Mouse (Mus musculus): Measurements from ENCODE around the gene Golm1. TPM values are rescaled to one million over a fixed set of nuclear protein-coding genes. Genes with fewer than 3 reads are reported as not detected.

The Golm1 gene
- polyA plus RNA-seq, 1 experiment from 2014 or later: 179 TPM

- ATAC-seq (ENCODE audit: low FRiP score) (peak; percentile 83), DNase-seq (ENCODE audit: low spot score, missing footprints) (peak; percentile 93)
- no peak overlapping the region for H3K4me3 ChIP-seq (ENCODE audit: low read depth, low read length)
- H3K4me1 ChIP-seq (ENCODE audit: control insufficient read depth, insufficient read depth, low read length): peaks cover 33% of the 10 kb centered on the region
- H3K9me3 ChIP-seq (ENCODE audit: control insufficient read depth, low read length): no peaks in the 10 kb centered on the region; the same call in 1 of the 2 replicates
- peak overlapping the region; percentile 1; the same call in 1 of the 2 replicates for H3K9ac ChIP-seq (ENCODE audit: low read length)
- peaks cover 16% of the 10 kb centered on the region for H3K36me3 ChIP-seq (ENCODE audit: control insufficient read depth, insufficient read depth, low read length)
- no peaks in the 10 kb centered on the region for H3K27me3 ChIP-seq (ENCODE audit: control insufficient read depth, insufficient read depth, low read length)
- WGBS: 5% methylated on average over 4 of the region's 4 CpGs
- H3K4me2 ChIP-seq: no peak overlapping the region
- peak overlapping the region; percentile 69 for H3K27ac ChIP-seq (ENCODE audit: low read depth, low read length)
Measured at GRCm38 (mm10) chr13:59656975-59657388, 18.6 kb downstream of the Golm1 start.

- Histone ChIP-seq H3K4me2 (no peak overlapping the region), H3K27me3 (ENCODE audit: control insufficient read depth, insufficient read depth, low read length) (no peaks in the 10 kb centered on the region), H3K4me1 (ENCODE audit: control insufficient read depth, insufficient read depth, low read length) (peaks cover 33% of the 10 kb centered on the region), H3K4me3 (ENCODE audit: low read depth, low read length) (no peak overlapping the region), H3K36me3 (ENCODE audit: control insufficient read depth, insufficient read depth, low read length) (peaks cover 10% of the 10 kb centered on the region), H3K27ac (ENCODE audit: low read depth, low read length) (peak overlapping the region; percentile 69), H3K9me3 (ENCODE audit: control insufficient read depth, low read length) (no peaks in the 10 kb centered on the region; the same call in 1 of the 2 replicates), H3K9ac (ENCODE audit: low read length) (0 out of 2 replicates have a peak overlapping the region, but pooled peaks have one; percentile 1)
- DNase-seq (ENCODE audit: low spot score, missing footprints): no peak
- WGBS: 60% methylated on average over 10 of the region's 10 CpGs
- ATAC-seq (ENCODE audit: low FRiP score): peak; percentile 38
Measured at GRCm38 (mm10) chr13:59656316-59656832, 19.2 kb downstream of the Golm1 start.

- Histone ChIP-seq H3K9me3 (ENCODE audit: control insufficient read depth, low read length) (no peaks in the 10 kb centered on the region; the same call in 1 of the 2 replicates), H3K4me2 (no peak overlapping the region), H3K36me3 (ENCODE audit: control insufficient read depth, insufficient read depth, low read length) (peaks cover 9% of the 10 kb centered on the region), H3K4me1 (ENCODE audit: control insufficient read depth, insufficient read depth, low read length) (peaks cover 33% of the 10 kb centered on the region), H3K27me3 (ENCODE audit: control insufficient read depth, insufficient read depth, low read length) (no peaks in the 10 kb centered on the region), H3K4me3 (ENCODE audit: low read depth, low read length) (no peak overlapping the region), H3K9ac (ENCODE audit: low read length) (no peak overlapping the region), H3K27ac (ENCODE audit: low read depth, low read length) (peak overlapping the region; percentile 69; the same call in 1 of the 2 replicates)
- DNase-seq (ENCODE audit: low spot score, missing footprints) (no peak), ATAC-seq (ENCODE audit: low FRiP score) (no peak)
- 91% methylated on average over 15 of the region's 15 CpGs for WGBS
Measured at GRCm38 (mm10) chr13:59655718-59656315, 19.8 kb downstream of the Golm1 start.

GRCm38 (mm10) chr13:59654465-59654864, 21.1 kb downstream of the Golm1 start:
- 96% methylated on average over 5 of the region's 5 CpGs for WGBS
- Histone ChIP-seq H3K9me3 (ENCODE audit: control insufficient read depth, low read length) (no peaks in the 10 kb centered on the region; the same call in 1 of the 2 replicates), H3K27ac (ENCODE audit: low read depth, low read length) (no peak overlapping the region), H3K4me1 (ENCODE audit: control insufficient read depth, insufficient read depth, low read length) (peaks cover 33% of the 10 kb centered on the region), H3K4me2 (no peak overlapping the region), H3K27me3 (ENCODE audit: control insufficient read depth, insufficient read depth, low read length) (no peaks in the 10 kb centered on the region), H3K36me3 (ENCODE audit: control insufficient read depth, insufficient read depth, low read length) (peaks cover 11% of the 10 kb centered on the region), H3K9ac (ENCODE audit: low read length) (no peak overlapping the region), H3K4me3 (ENCODE audit: low read depth, low read length) (no peak overlapping the region)
- ATAC-seq (ENCODE audit: low FRiP score) (no peak), DNase-seq (ENCODE audit: low spot score, missing footprints) (no peak)

GRCm38 (mm10) chr13:59653136-59653535, 22.5 kb downstream of the Golm1 start:
- H3K27ac ChIP-seq (ENCODE audit: low read depth, low read length): peak overlapping the region; percentile 1; the same call in 1 of the 2 replicates
- H3K4me3 ChIP-seq (ENCODE audit: low read depth, low read length): no peak overlapping the region
- no peak for DNase-seq (ENCODE audit: low spot score, missing footprints)
- no peak overlapping the region for H3K9ac ChIP-seq (ENCODE audit: low read length)
- WGBS: 84% methylated on average over 3 of the region's 3 CpGs
- H3K4me1 ChIP-seq (ENCODE audit: control insufficient read depth, insufficient read depth, low read length): peaks cover 31% of the 10 kb centered on the region
- no peak overlapping the region for H3K4me2 ChIP-seq
- ATAC-seq (ENCODE audit: low FRiP score): no peak
- no peaks in the 10 kb centered on the region for H3K27me3 ChIP-seq (ENCODE audit: control insufficient read depth, insufficient read depth, low read length)
- peaks cover 19% of the 10 kb centered on the region for H3K36me3 ChIP-seq (ENCODE audit: control insufficient read depth, insufficient read depth, low read length)
- H3K9me3 ChIP-seq (ENCODE audit: control insufficient read depth, low read length): no peaks in the 10 kb centered on the region

GRCm38 (mm10) chr13:59652651-59653050, 23.0 kb downstream of the Golm1 start:
- Histone ChIP-seq H3K4me2 (no peak overlapping the region), H3K27me3 (ENCODE audit: control insufficient read depth, insufficient read depth, low read length) (no peaks in the 10 kb centered on the region), H3K27ac (ENCODE audit: low read depth, low read length) (peak overlapping the region; percentile 5; the same call in 1 of the 2 replicates), H3K9ac (ENCODE audit: low read length) (no peak overlapping the region), H3K4me3 (ENCODE audit: low read depth, low read length) (no peak overlapping the region), H3K36me3 (ENCODE audit: control insufficient read depth, insufficient read depth, low read length) (peaks cover 20% of the 10 kb centered on the region), H3K9me3 (ENCODE audit: control insufficient read depth, low read length) (no peaks in the 10 kb centered on the region), H3K4me1 (ENCODE audit: control insufficient read depth, insufficient read depth, low read length) (peaks cover 29% of the 10 kb centered on the region)
- 58% methylated on average over 5 of the region's 5 CpGs for WGBS
- DNase-seq (ENCODE audit: low spot score, missing footprints) (no peak), ATAC-seq (ENCODE audit: low FRiP score) (no peak)

GRCm38 (mm10) chr13:59649781-59650180, 25.8 kb downstream of the Golm1 start:
- ATAC-seq (ENCODE audit: low FRiP score): no peak

GRCm38 (mm10) chr13:59648598-59648997, 27.0 kb downstream of the Golm1 start:
- no peaks in the 10 kb centered on the region for H3K9me3 ChIP-seq (ENCODE audit: control insufficient read depth, low read length)
- no peak overlapping the region for H3K4me2 ChIP-seq
- WGBS: 84% methylated on average over 6 of the region's 6 CpGs
- H3K4me3 ChIP-seq (ENCODE audit: low read depth, low read length): no peak overlapping the region
- H3K27me3 ChIP-seq (ENCODE audit: control insufficient read depth, insufficient read depth, low read length): no peaks in the 10 kb centered on the region
- H3K4me1 ChIP-seq (ENCODE audit: control insufficient read depth, insufficient read depth, low read length): peaks cover 21% of the 10 kb centered on the region
- no peak overlapping the region for H3K9ac ChIP-seq (ENCODE audit: low read length)
- peaks cover 29% of the 10 kb centered on the region for H3K36me3 ChIP-seq (ENCODE audit: control insufficient read depth, insufficient read depth, low read length)
- ATAC-seq (ENCODE audit: low FRiP score): no peak
- DNase-seq (ENCODE audit: low spot score, missing footprints): no peak
- no peak overlapping the region for H3K27ac ChIP-seq (ENCODE audit: low read depth, low read length)

More at GRCm38 (mm10) chr13:59649781-59650180, 25.8 kb downstream of the Golm1 start:
- Histone ChIP-seq H3K4me2 (no peak overlapping the region), H3K9ac (ENCODE audit: low read length) (no peak overlapping the region), H3K27ac (ENCODE audit: low read depth, low read length) (no peak overlapping the region), H3K36me3 (ENCODE audit: control insufficient read depth, insufficient read depth, low read length) (peaks cover 28% of the 10 kb centered on the region), H3K27me3 (ENCODE audit: control insufficient read depth, insufficient read depth, low read length) (no peaks in the 10 kb centered on the region), H3K4me3 (ENCODE audit: low read depth, low read length) (no peak overlapping the region), H3K9me3 (ENCODE audit: control insufficient read depth, low read length) (no peaks in the 10 kb centered on the region), H3K4me1 (ENCODE audit: control insufficient read depth, insufficient read depth, low read length) (peaks cover 23% of the 10 kb centered on the region)
- WGBS: 86% methylated on average over 5 of the region's 5 CpGs
- no peak for DNase-seq (ENCODE audit: low spot score, missing footprints)

GRCm38 (mm10) chr13:59647484-59647883, 28.1 kb downstream of the Golm1 start:
- no peak overlapping the region for H3K9ac ChIP-seq (ENCODE audit: low read length)
- no peak overlapping the region; the same call in 1 of the 2 replicates for H3K27ac ChIP-seq (ENCODE audit: low read depth, low read length)
- H3K4me2 ChIP-seq: no peak overlapping the region
- H3K9me3 ChIP-seq (ENCODE audit: control insufficient read depth, low read length): no peaks in the 10 kb centered on the region
- peaks cover 13% of the 10 kb centered on the region for H3K4me1 ChIP-seq (ENCODE audit: control insufficient read depth, insufficient read depth, low read length)
- no peaks in the 10 kb centered on the region for H3K27me3 ChIP-seq (ENCODE audit: control insufficient read depth, insufficient read depth, low read length)
- ATAC-seq (ENCODE audit: low FRiP score) (no peak), DNase-seq (ENCODE audit: low spot score, missing footprints) (no peak)
- no peak overlapping the region for H3K4me3 ChIP-seq (ENCODE audit: low read depth, low read length)
- H3K36me3 ChIP-seq (ENCODE audit: control insufficient read depth, insufficient read depth, low read length): peaks cover 29% of the 10 kb centered on the region
- 80% methylated on average over 6 of the region's 6 CpGs for WGBS

All from midbrain, embryonic 11.5 days (tissue).